Mouse (Mus musculus) ES-E14 (cell line): ENCODE results near the gene Smc1b.

Source experiments
- HCFC1 ChIP-seq: IDR thresholded peaks from 2 replicates; pipeline ENCODE4 v1.6.1; 2012; ENCODE audit warnings: low read length, inconsistent platforms, borderline replicate concordance; ENCODE audit not compliant: insufficient read depth
- MAFK ChIP-seq: IDR thresholded peaks from 2 replicates; pipeline ENCODE4 v1.6.1; 2014; ENCODE audit warnings: mild to moderate bottlenecking, low read depth, low read length, inconsistent platforms; ENCODE audit not compliant: insufficient read depth
- ZC3H11A ChIP-seq: IDR thresholded peaks from 2 replicates; pipeline ENCODE4 v1.6.1; 2012; ENCODE audit warnings: low read depth, mild to moderate bottlenecking, inconsistent platforms, low read length, borderline replicate concordance

GRCm38 (mm10) chr15:85072651-85073050 is 59.1 kb downstream of the Smc1b start:
- TF ChIP-seq ZC3H11A (no peak), MAFK (no peak), HCFC1 (no peak)
